Mouse (Mus musculus) hindbrain, embryonic 11.5 days (tissue): ENCODE measurements at regions not wholly inside any gene's neighbourhood (a gene's known extent, or its start where the extent isn't known, plus 50 kb on each side); places are given as distances from the start of the nearest gene placed in this dataset.
A peak's percentile ranks its signal among the peaks of the same experiment; 100 is the strongest.

ENCODE experiments used
- ATAC-seq: fragments of 200-750 bp; cut with Nextera tagmentation; 2 replicates; pipeline ENCODE4 v1.8.0; 2017; ENCODE audit warnings: mild to moderate bottlenecking, moderate TSS enrichment, moderate library complexity; ENCODE audit not compliant: low FRiP score
- DNase-seq: peaks from one replicate; pipeline ENCODE4 v3.0.0-alpha.2; 2015; ENCODE audit warnings: low spot score
- H3K27ac ChIP-seq: fragments of 300-500 bp; sonication (generic); 2 replicates; pipeline ENCODE4 v1.5.1; 2014; ENCODE audit warnings: mild to moderate bottlenecking, low read depth, low read length
- H3K27me3 ChIP-seq: fragments of 300-500 bp; sonication (generic); 2 replicates; pipeline ENCODE4 v1.6.1; 2014; ENCODE audit warnings: mild to moderate bottlenecking, low read length, moderate library complexity, mixed read lengths; ENCODE audit not compliant: control insufficient read depth, insufficient read depth
- H3K36me3 ChIP-seq: fragments of 300-500 bp; sonication (generic); 2 replicates; pipeline ENCODE4 v1.6.1; 2014; ENCODE audit warnings: mild to moderate bottlenecking, low read length, moderate library complexity, mixed read lengths; ENCODE audit not compliant: control insufficient read depth, insufficient read depth
- H3K4me1 ChIP-seq: fragments of 300-500 bp; sonication (generic); replicated peaks from 2 replicates; pipeline ENCODE4 v1.6.1; 2014; ENCODE audit warnings: low read length, mixed read lengths; ENCODE audit not compliant: control insufficient read depth, insufficient read depth
- H3K4me2 ChIP-seq: fragments of 300-500 bp; sonication (generic); replicated peaks from 2 replicates; pipeline ENCODE4 v1.6.1; 2014; ENCODE audit warnings: mild to moderate bottlenecking, low read depth, low read length
- H3K4me3 ChIP-seq: fragments of 300-500 bp; sonication (generic); 2 replicates; pipeline ENCODE4 v1.5.1; 2014; ENCODE audit warnings: low read depth, low read length
- H3K9ac ChIP-seq: fragments of 300-500 bp; sonication (generic); 2 replicates; pipeline ENCODE4 v1.6.1; 2014; ENCODE audit warnings: low read depth, low read length
- H3K9me3 ChIP-seq: fragments of 300-500 bp; sonication (generic); 2 replicates; pipeline ENCODE4 v1.6.1; 2016; ENCODE audit warnings: low read length; ENCODE audit not compliant: control insufficient read depth
- WGBS: fragments of 180-500 bp; shearing (Covaris S2); extraction: QIAGEN DNeasy Blood & Tissue Kit; methylation state at CpG from one replicate; pipeline ENCODE4 v1.1.7; 2014; 5-methylcytosine and 5-hydroxymethylcytosine counted together

GRCm38 (mm10) chr2:166279676-166280075 lies 124.2 kb upstream of the Sulf2 start:
- H3K27ac ChIP-seq: no peak overlapping the region
- no peaks in the 10 kb centered on the region; the same call in 1 of the 2 replicates for H3K27me3 ChIP-seq
- no peaks in the 10 kb centered on the region for H3K36me3 ChIP-seq
- 0 out of 2 replicates have a peak, but pooled peaks cover 3% of the 10 kb centered on the region for H3K9me3 ChIP-seq
- no peaks in the 10 kb centered on the region for H3K4me1 ChIP-seq
- no peak overlapping the region for H3K4me2 ChIP-seq
- no peak overlapping the region for H3K4me3 ChIP-seq
- H3K9ac ChIP-seq: no peak overlapping the region
- ATAC-seq (no peak), DNase-seq (no peak)
- WGBS: 80% methylated on average over 15 of the region's 15 CpGs

- H3K9me3 ChIP-seq: 0 out of 2 replicates have a peak, but pooled peaks cover 3% of the 10 kb centered on the region
- 91% methylated on average over 8 of the region's 8 CpGs for WGBS
These were observed 119.9 kb upstream of the Sulf2 start for GRCm38 (mm10) chr2:166275398-166275797.

GRCm38 (mm10) chr2:166274016-166274346 lies 118.5 kb upstream of the Sulf2 start:
- WGBS: 54% methylated on average over 2 of the region's 2 CpGs
- H3K36me3 ChIP-seq: no peaks in the 10 kb centered on the region
- no peak overlapping the region for H3K4me2 ChIP-seq
- peak overlapping the region; percentile 43; the same call in 1 of the 2 replicates for H3K27ac ChIP-seq
- H3K4me3 ChIP-seq: no peak overlapping the region
- no peaks in the 10 kb centered on the region for H3K9me3 ChIP-seq
- H3K27me3 ChIP-seq: peaks cover 2% of the 10 kb centered on the region; the same call in 1 of the 2 replicates
- DNase-seq (no peak), ATAC-seq (no peak)
- peaks cover 5% of the 10 kb centered on the region for H3K4me1 ChIP-seq
- no peak overlapping the region for H3K9ac ChIP-seq

More at GRCm38 (mm10) chr2:166275398-166275797, 119.9 kb upstream of the Sulf2 start:
- peaks cover 5% of the 10 kb centered on the region for H3K4me1 ChIP-seq
- no peak for ATAC-seq
- no peak overlapping the region for H3K9ac ChIP-seq
- H3K27me3 ChIP-seq: peaks cover 2% of the 10 kb centered on the region; the same call in 1 of the 2 replicates
- no peak overlapping the region for H3K4me3 ChIP-seq
- no peak overlapping the region for H3K4me2 ChIP-seq
- no peak for DNase-seq
- H3K36me3 ChIP-seq: no peaks in the 10 kb centered on the region
- H3K27ac ChIP-seq: no peak overlapping the region

- no peak overlapping the region for H3K4me2 ChIP-seq
- no peak for ATAC-seq
- DNase-seq: peak; percentile 35
- no peaks in the 10 kb centered on the region for H3K9me3 ChIP-seq
- WGBS: 33% methylated on average over 23 of the region's 23 CpGs
- H3K36me3 ChIP-seq: no peaks in the 10 kb centered on the region
- peaks cover 2% of the 10 kb centered on the region; the same call in 1 of the 2 replicates for H3K27me3 ChIP-seq
- no peak overlapping the region for H3K4me3 ChIP-seq
- H3K4me1 ChIP-seq: peaks cover 5% of the 10 kb centered on the region
- no peak overlapping the region for H3K9ac ChIP-seq
- peak overlapping the region; percentile 43; the same call in 1 of the 2 replicates for H3K27ac ChIP-seq
These were observed 118.0 kb upstream of the Sulf2 start for GRCm38 (mm10) chr2:166273312-166274015.

GRCm38 (mm10) chr2:166272841-166273240 lies 117.4 kb upstream of the Sulf2 start:
- H3K9ac ChIP-seq: no peak overlapping the region
- H3K4me1 ChIP-seq: peaks cover 5% of the 10 kb centered on the region
- no peak overlapping the region for H3K4me3 ChIP-seq
- no peak for ATAC-seq
- no peaks in the 10 kb centered on the region for H3K36me3 ChIP-seq
- no peak overlapping the region for H3K4me2 ChIP-seq
- H3K27me3 ChIP-seq: peaks cover 2% of the 10 kb centered on the region; the same call in 1 of the 2 replicates
- DNase-seq: no peak
- H3K9me3 ChIP-seq: no peaks in the 10 kb centered on the region
- WGBS: 24% methylated on average over 1 of the region's 1 CpGs
- no peak overlapping the region for H3K27ac ChIP-seq

GRCm38 (mm10) chr2:166272190-166272543 lies 116.7 kb upstream of the Sulf2 start:
- H3K27ac ChIP-seq: no peak overlapping the region
- H3K9me3 ChIP-seq: no peaks in the 10 kb centered on the region
- H3K4me3 ChIP-seq: no peak overlapping the region
- H3K36me3 ChIP-seq: no peaks in the 10 kb centered on the region
- ATAC-seq (no peak), DNase-seq (no peak)
- no peak overlapping the region for H3K9ac ChIP-seq
- H3K27me3 ChIP-seq: peaks cover 2% of the 10 kb centered on the region; the same call in 1 of the 2 replicates
- 71% methylated on average over 7 of the region's 7 CpGs for WGBS
- no peak overlapping the region for H3K4me2 ChIP-seq
- H3K4me1 ChIP-seq: peaks cover 5% of the 10 kb centered on the region

GRCm38 (mm10) chr2:166271373-166272189 lies 116.1 kb upstream of the Sulf2 start:
- peak; percentile 39 for DNase-seq
- no peak overlapping the region for H3K27ac ChIP-seq
- peaks cover 2% of the 10 kb centered on the region; the same call in 1 of the 2 replicates for H3K27me3 ChIP-seq
- peaks cover 5% of the 10 kb centered on the region for H3K4me1 ChIP-seq
- H3K9me3 ChIP-seq: no peaks in the 10 kb centered on the region
- no peak overlapping the region for H3K4me2 ChIP-seq
- ATAC-seq: no peak
- no peak overlapping the region for H3K9ac ChIP-seq
- H3K4me3 ChIP-seq: no peak overlapping the region
- WGBS: 44% methylated on average over 11 of the region's 11 CpGs
- no peaks in the 10 kb centered on the region for H3K36me3 ChIP-seq

- ATAC-seq: no peak
- Histone ChIP-seq H3K4me1 (peaks cover 5% of the 10 kb centered on the region), H3K4me3 (no peak overlapping the region), H3K27ac (no peak overlapping the region), H3K9me3 (no peaks in the 10 kb centered on the region), H3K27me3 (0 out of 2 replicates have a peak, but pooled peaks cover 2% of the 10 kb centered on the region), H3K9ac (no peak overlapping the region), H3K36me3 (no peaks in the 10 kb centered on the region), H3K4me2 (no peak overlapping the region)
- DNase-seq: no peak
- WGBS: 91% methylated on average over 6 of the region's 6 CpGs
These were observed 114.5 kb upstream of the Sulf2 start for GRCm38 (mm10) chr2:166270007-166270406.
